Mouse (Mus musculus): ENCODE data around the gene Pstk. TPM values are rescaled to one million over a fixed set of nuclear protein-coding genes. Genes with fewer than 3 reads are reported as not detected.

Gene Pstk
- polyA plus RNA-seq, 1 experiment = 36.7 TPM

GRCm38 (mm10) chr7:131424912-131425311 is 54.0 kb downstream of the Pstk start:
- no peak for TF ChIP-seq POLR2A (IDR thresholded peaks at IDR 0.05; ENCODE audit: borderline replicate concordance, extremely low read depth, insufficient read depth, insufficient read length, poor library complexity, severe bottlenecking)
- no peak for TF ChIP-seq CTCF (IDR thresholded peaks at IDR 0.05; ENCODE audit: borderline replicate concordance, extremely low read depth, insufficient read depth, insufficient read length)
- no peak for DNase-seq (ENCODE audit: low read depth)

GRCm38 (mm10) chr7:131427331-131427730 is 56.4 kb downstream of the Pstk start:
- no peak for TF ChIP-seq POLR2A (IDR thresholded peaks at IDR 0.05; ENCODE audit: borderline replicate concordance, extremely low read depth, insufficient read depth, insufficient read length, poor library complexity, severe bottlenecking)
- TF ChIP-seq CTCF (IDR thresholded peaks at IDR 0.05; ENCODE audit: borderline replicate concordance, extremely low read depth, insufficient read depth, insufficient read length) = no peak
- no peak for DNase-seq (ENCODE audit: low read depth)

GRCm38 (mm10) chr7:131432244-131432643 is 61.3 kb downstream of the Pstk start:
- TF ChIP-seq CTCF (IDR thresholded peaks at IDR 0.05; ENCODE audit: borderline replicate concordance, extremely low read depth, insufficient read depth, insufficient read length) = peak; percentile 72; the same call in 1 of the 2 replicates
- no peak for TF ChIP-seq POLR2A (IDR thresholded peaks at IDR 0.05; ENCODE audit: borderline replicate concordance, extremely low read depth, insufficient read depth, insufficient read length, poor library complexity, severe bottlenecking)
- peak; percentile 83 for DNase-seq (ENCODE audit: low read depth)

GRCm38 (mm10) chr7:131434276-131434675 is 63.3 kb downstream of the Pstk start:
- peak; percentile 18 for DNase-seq (ENCODE audit: low read depth)

GRCm38 (mm10) chr7:131437051-131437450 is 66.1 kb downstream of the Pstk start:
- no peak for TF ChIP-seq POLR2A (IDR thresholded peaks at IDR 0.05; ENCODE audit: borderline replicate concordance, extremely low read depth, insufficient read depth, insufficient read length, poor library complexity, severe bottlenecking)
- no peak for TF ChIP-seq CTCF (IDR thresholded peaks at IDR 0.05; ENCODE audit: borderline replicate concordance, extremely low read depth, insufficient read depth, insufficient read length)
- no peak for DNase-seq (ENCODE audit: low read depth)

More at GRCm38 (mm10) chr7:131434276-131434675, 63.3 kb downstream of the Pstk start:
- TF ChIP-seq POLR2A (IDR thresholded peaks at IDR 0.05; ENCODE audit: borderline replicate concordance, extremely low read depth, insufficient read depth, insufficient read length, poor library complexity, severe bottlenecking) (no peak), CTCF (IDR thresholded peaks at IDR 0.05; ENCODE audit: borderline replicate concordance, extremely low read depth, insufficient read depth, insufficient read length) (no peak)

Other genes with a start within 250 kb of the Pstk start
- gene 4933402N03Rik, start 224.8 kb upstream of the Pstk start, polyA plus RNA-seq (2012; rRNA removed) = not detected in 2 replicates
- 0.01 TPM in 2 replicates for gene 5430419D17Rik, start 196.7 kb upstream of the Pstk start, polyA plus RNA-seq (2012; rRNA removed)
- 0.03 and 0.16 TPM in 2 replicates for gene Cuzd1, start 48.8 kb upstream of the Pstk start, polyA plus RNA-seq (2012; rRNA removed)
- gene Fam24b, start 41.6 kb upstream of the Pstk start, polyA plus RNA-seq (2012; rRNA removed) = not detected in 2 replicates
- gene Fam24a, start 37.3 kb upstream of the Pstk start, polyA plus RNA-seq (2012; rRNA removed) = not detected in 2 replicates
- gene 2310057M21Rik, start 8.4 kb upstream of the Pstk start, polyA plus RNA-seq (2012; rRNA removed) = 14.0 and 18.4 TPM in 2 replicates
- gene Ikzf5, start 39.4 kb downstream of the Pstk start, polyA plus RNA-seq (2012; rRNA removed) = 19.6 and 20.5 TPM in 2 replicates
- 21.3 and 29.4 TPM in 2 replicates for gene Acadsb, start 39.5 kb downstream of the Pstk start, polyA plus RNA-seq (2012; rRNA removed)
- gene Hmx3, start 171.7 kb downstream of the Pstk start, polyA plus RNA-seq (2012; rRNA removed) = 3.1 and 3.5 TPM in 2 replicates
- 2.3 and 3.0 TPM in 2 replicates for gene Hmx2, start 177.6 kb downstream of the Pstk start, polyA plus RNA-seq (2012; rRNA removed)
- gene Bub3, start 189.1 kb downstream of the Pstk start, polyA plus RNA-seq (2012; rRNA removed) = 147 and 194 TPM in 2 replicates